Mouse (Mus musculus) erythroblast, embryonic 14.5 days (primary cell): ENCODE results near the gene Mapk10.

Experiments used
- GATA1 ChIP-seq: IDR thresholded peaks from 2 replicates; pipeline ENCODE4 v1.6.1; 2012; ENCODE audit warnings: low read length, inconsistent platforms, mixed read lengths
- TAL1 ChIP-seq: IDR thresholded peaks from 3 replicates; pipeline ENCODE4 v1.6.1; 2012; ENCODE audit warnings: low read length, inconsistent platforms, mixed read lengths

GRCm38 (mm10) chr5:102953414-102953813 lies 257.7 kb downstream of the Mapk10 start:
- TF ChIP-seq GATA1 (no peak), TAL1 (no peak)
